Mouse (Mus musculus): ENCODE data around the gene Edn3.

DNA sequence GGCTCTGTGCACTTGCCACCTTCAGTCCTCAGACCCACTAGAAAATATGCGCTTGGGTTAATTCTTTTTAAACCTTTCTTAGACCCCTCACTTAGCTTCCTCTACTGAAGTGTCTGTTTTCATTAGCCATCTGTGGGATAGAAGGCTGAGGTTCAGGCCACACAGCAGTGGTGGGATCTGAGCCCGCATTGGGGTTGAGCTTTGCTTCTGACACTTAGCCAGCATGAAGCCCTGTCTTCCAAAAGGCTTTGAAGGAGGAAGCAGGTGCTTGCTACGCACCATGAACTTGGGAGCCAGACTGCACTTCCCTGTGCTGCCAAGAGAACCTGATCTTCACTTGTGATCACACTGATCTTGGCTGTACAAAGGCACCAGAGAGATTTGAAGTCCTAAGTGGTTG, 59.9 kb downstream of the Edn3 start:
- TF ChIP-seq POLR2A (IDR thresholded peaks at IDR 0.05; ENCODE audit: borderline replicate concordance, insufficient read depth, low read length) (no peak), CTCF (IDR thresholded peaks at IDR 0.05; ENCODE audit: borderline replicate concordance, insufficient read depth, low read depth, low read length) (no peak)
